Mouse (Mus musculus) hindbrain, postnatal 0 days (tissue): ENCODE data around the gene Hat1. TPM values are rescaled to one million over a fixed set of nuclear protein-coding genes. Genes with fewer than 3 reads are reported as not detected.

Experiments
- ATAC-seq: fragments of 200-750 bp; cut with Nextera tagmentation; 2 replicates; pipeline ENCODE4 v1.8.0; 2017; ENCODE audit warnings: mild to moderate bottlenecking, moderate TSS enrichment, moderate library complexity
- DNase-seq: peaks from one replicate; pipeline ENCODE4 v3.0.0-alpha.2; 2015; ENCODE audit warnings: low spot score
- H3K27ac ChIP-seq: fragments of 300-500 bp; sonication (generic); 2 replicates; pipeline ENCODE4 v1.5.1; 2014; ENCODE audit warnings: mild to moderate bottlenecking
- H3K27me3 ChIP-seq: fragments of 300-500 bp; sonication (generic); 2 replicates; pipeline ENCODE4 v1.6.1; 2014; ENCODE audit warnings: low read length, mixed read lengths; ENCODE audit not compliant: insufficient read depth
- H3K36me3 ChIP-seq: fragments of 300-500 bp; sonication (generic); 2 replicates; pipeline ENCODE4 v1.6.1; 2014; ENCODE audit warnings: low read length, mixed read lengths; ENCODE audit not compliant: insufficient read depth
- H3K4me1 ChIP-seq: fragments of 300-500 bp; sonication (generic); 2 replicates; pipeline ENCODE4 v1.6.1; 2014; ENCODE audit warnings: antibody characterized with exemption, low read length, mixed read lengths; ENCODE audit not compliant: insufficient read depth
- H3K4me2 ChIP-seq: fragments of 300-500 bp; sonication (generic); 2 replicates; pipeline ENCODE4 v1.6.1; 2014; ENCODE audit warnings: low read depth, mild to moderate bottlenecking, low read length, moderate library complexity, mixed read lengths
- H3K4me3 ChIP-seq: fragments of 300-500 bp; sonication (generic); 2 replicates; pipeline ENCODE4 v1.5.1; 2014; ENCODE audit warnings: low read length
- H3K9ac ChIP-seq: fragments of 300-500 bp; sonication (generic); replicated peaks from 2 replicates; pipeline ENCODE4 v1.6.1; 2014; ENCODE audit warnings: mild to moderate bottlenecking, low read length, moderate library complexity, mixed read lengths
- H3K9me3 ChIP-seq: fragments of 300-500 bp; sonication (generic); 2 replicates; pipeline ENCODE4 v1.6.1; 2016; ENCODE audit warnings: low read length, mixed read lengths
- CTCF ChIP-seq: IDR thresholded peaks from 2 replicates; pipeline ENCODE4 v1.5.1; 2016; ENCODE audit warnings: antibody characterized with exemption, control low read depth, low read depth
- WGBS: fragments of 180-500 bp; shearing (Covaris S2); extraction: QIAGEN DNeasy Blood & Tissue Kit; methylation state at CpG from one replicate; pipeline ENCODE4 v1.1.7; 2014; 5-methylcytosine and 5-hydroxymethylcytosine counted together
- polyA plus RNA-seq: library from polyadenylated mRNA; unstranded; fragments of >200 nt; fragmentation: Nextera tagmentation; extraction: Ambion mirVana; gene quantifications from 2 replicates; pipeline ENCODE4 v1.2.1, GENCODE M21; 2015
- total RNA-seq: library from RNA; depleted of rRNA; stranded (reverse); fragments of >200 nt; gene quantifications from 2 replicates; pipeline ENCODE4 v1.2.3, GENCODE M21; 2014; rRNA removed

Hat1 gene
- total and polyA plus RNA-seq, 2 experiments from 2014 or later = 21.9 to 44.4 TPM

- DNase-seq (no peak), ATAC-seq (peak; percentile 68; the same call in 1 of the 2 replicates)
- Histone ChIP-seq H3K4me1 (no peaks in the 10 kb centered on the region), H3K9ac (no peak overlapping the region), H3K9me3 (no peaks in the 10 kb centered on the region), H3K27ac (no peak overlapping the region), H3K36me3 (no peaks in the 10 kb centered on the region), H3K4me3 (no peak overlapping the region), H3K4me2 (no peak overlapping the region), H3K27me3 (no peaks in the 10 kb centered on the region)
- TF ChIP-seq CTCF = no peak
- 30% methylated on average over 5 of the region's 5 CpGs for WGBS
Measured at GRCm38 (mm10) chr2:71483717-71484066, 94.9 kb downstream of the Hat1 start.

Other genes with a start within 250 kb of the Hat1 start
- 108 and 126 TPM in 2 replicates for gene Dync1i2, start 177.3 kb upstream of the Hat1 start, total RNA-seq
- gene Dync1i2, start 177.3 kb upstream of the Hat1 start, polyA plus RNA-seq = 164 and 170 TPM in 2 replicates
- 158 and 199 TPM in 2 replicates for gene Slc25a12, start 21.2 kb upstream of the Hat1 start, total RNA-seq
- gene Slc25a12, start 21.2 kb upstream of the Hat1 start, polyA plus RNA-seq = 104 and 122 TPM in 2 replicates
- 12.0 and 14.4 TPM in 2 replicates for gene Metap1d, start 64.3 kb downstream of the Hat1 start, total RNA-seq
- gene Metap1d, start 64.3 kb downstream of the Hat1 start, polyA plus RNA-seq = 26.2 and 29.1 TPM in 2 replicates
- gene Dlx1, start 139.2 kb downstream of the Hat1 start, total RNA-seq = 2.5 and 3.5 TPM in 2 replicates
- not detected in 2 replicates for gene Dlx1, start 139.2 kb downstream of the Hat1 start, polyA plus RNA-seq
- 0.97 TPM in 1 of 2 replicates, not detected in the other for gene Dlx2, start 157.8 kb downstream of the Hat1 start, total RNA-seq
- gene Dlx2, start 157.8 kb downstream of the Hat1 start, polyA plus RNA-seq = 0.21 and 0.26 TPM in 2 replicates